Mouse (Mus musculus) frontal cortex, postnatal 10 days (tissue): ENCODE results near the gene Gm20509.
A peak's percentile ranks its signal among the peaks of the same experiment; 100 is the strongest.
"Not testable (repeated sequence)": the region's sequence is repeated elsewhere in the genome, so short reads cannot be mapped to it uniquely, and the experiment has no call there.

Experiments used
- DNase-seq, 2 experiments: peaks; one replicate each; pipeline ENCODE4 v3.0.0; 2022; ENCODE audit warnings: low spot score in 2 of 2, mixed read lengths in 1 of 2

Gm20509 gene

DNA sequence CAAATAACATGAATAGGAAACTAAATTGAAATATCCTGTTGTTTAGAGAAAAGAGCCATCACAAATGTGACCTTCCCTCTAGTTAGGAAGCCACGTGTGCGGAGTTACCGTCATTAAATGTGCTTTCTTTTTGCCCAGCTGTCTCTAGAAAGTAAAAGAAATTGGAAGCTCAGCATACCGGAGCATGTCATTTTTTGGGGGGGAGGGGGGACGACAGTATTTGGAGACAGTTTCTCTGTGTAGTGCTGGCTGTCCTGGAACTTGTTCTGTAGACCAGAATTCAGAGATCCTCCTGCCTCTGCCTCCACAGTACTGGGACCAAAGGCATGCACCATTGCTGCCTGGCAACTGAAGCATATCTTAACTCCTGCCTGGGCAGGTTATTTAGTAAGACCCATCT is 734 bp upstream of the Gm20509 start, which contains the start of gene Khdc3:
Gene Khdc3, plus strand, starts transcription at position 301 of the 400 bp plus-strand sequence.
- no peak for DNase-seq

DNA sequence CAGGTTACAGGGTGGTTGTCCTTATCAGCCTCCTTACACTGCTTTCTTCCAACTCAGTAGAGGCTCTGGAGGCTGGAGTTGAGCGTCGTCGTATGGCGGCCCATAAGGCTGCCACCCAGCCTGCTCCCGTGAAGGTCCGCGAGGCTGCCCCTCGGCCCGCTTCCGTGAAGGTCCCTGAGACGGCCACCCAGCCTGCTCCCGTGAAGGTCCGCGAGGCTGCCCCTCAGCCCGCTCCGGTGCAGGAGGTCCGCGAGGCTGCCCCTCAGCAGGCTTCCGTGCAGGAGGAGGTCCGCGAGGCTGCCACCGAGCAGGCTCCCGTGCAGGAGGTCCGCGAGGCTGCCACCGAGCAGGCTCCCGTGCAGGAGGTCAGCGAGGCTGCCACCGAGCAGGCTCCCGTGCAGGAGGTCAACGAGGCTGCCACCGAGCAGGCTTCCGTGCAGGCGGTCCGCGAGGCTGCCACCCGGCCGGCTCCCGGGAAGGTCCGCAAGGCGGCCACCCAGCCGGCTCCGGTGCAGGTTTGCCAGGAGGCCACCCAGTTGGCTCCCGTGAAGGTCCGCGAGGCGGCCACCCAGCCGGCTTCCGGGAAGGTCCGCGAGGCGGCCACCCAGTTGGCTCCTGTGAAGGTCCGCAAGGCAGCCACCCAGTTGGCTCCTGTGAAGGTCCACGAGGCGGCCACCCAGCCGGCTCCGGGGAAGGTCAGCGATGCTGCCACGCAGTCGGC is 1.0 kb downstream of the Gm20509 start:
- peak in 1 of 2 experiments; percentile 29 for DNase-seq

DNA sequence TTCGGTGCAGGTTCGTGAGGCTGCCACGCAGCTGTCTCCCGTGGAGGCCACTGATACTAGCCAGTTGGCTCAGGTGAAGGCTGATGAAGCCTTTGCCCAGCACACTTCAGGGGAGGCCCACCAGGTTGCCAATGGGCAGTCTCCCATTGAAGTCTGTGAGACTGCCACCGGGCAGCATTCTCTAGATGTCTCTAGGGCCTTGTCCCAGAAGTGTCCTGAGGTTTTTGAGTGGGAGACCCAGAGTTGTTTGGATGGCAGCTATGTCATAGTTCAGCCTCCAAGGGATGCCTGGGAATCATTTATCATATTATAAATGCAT is 1.6 kb downstream of the Gm20509 start:
- no peak for DNase-seq

DNA sequence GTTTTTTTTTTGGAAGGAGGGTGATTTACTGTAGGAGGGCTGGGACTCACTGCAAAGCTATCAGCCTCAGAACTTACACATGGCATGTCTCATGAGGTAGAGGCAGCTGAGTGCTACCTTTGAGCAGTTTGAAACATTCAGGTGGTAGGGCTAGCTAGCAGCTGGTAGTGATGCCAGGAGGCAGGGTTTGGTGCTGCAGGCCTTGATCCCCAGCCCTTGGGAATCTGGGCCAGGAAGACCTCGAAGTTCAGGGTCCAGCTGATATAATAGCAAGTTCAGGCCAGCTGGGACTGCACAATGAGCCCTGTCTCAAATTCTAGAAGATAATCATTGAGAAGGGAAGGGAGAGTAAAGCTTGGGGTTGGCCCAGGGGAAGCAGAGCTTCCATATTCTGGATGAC is 2.9 kb downstream of the Gm20509 start:
- no peak for DNase-seq

GRCm38 (mm10) chr9:73105771-73106170 is 3.5 kb downstream of the Gm20509 start:
- no peak for DNase-seq

DNA sequence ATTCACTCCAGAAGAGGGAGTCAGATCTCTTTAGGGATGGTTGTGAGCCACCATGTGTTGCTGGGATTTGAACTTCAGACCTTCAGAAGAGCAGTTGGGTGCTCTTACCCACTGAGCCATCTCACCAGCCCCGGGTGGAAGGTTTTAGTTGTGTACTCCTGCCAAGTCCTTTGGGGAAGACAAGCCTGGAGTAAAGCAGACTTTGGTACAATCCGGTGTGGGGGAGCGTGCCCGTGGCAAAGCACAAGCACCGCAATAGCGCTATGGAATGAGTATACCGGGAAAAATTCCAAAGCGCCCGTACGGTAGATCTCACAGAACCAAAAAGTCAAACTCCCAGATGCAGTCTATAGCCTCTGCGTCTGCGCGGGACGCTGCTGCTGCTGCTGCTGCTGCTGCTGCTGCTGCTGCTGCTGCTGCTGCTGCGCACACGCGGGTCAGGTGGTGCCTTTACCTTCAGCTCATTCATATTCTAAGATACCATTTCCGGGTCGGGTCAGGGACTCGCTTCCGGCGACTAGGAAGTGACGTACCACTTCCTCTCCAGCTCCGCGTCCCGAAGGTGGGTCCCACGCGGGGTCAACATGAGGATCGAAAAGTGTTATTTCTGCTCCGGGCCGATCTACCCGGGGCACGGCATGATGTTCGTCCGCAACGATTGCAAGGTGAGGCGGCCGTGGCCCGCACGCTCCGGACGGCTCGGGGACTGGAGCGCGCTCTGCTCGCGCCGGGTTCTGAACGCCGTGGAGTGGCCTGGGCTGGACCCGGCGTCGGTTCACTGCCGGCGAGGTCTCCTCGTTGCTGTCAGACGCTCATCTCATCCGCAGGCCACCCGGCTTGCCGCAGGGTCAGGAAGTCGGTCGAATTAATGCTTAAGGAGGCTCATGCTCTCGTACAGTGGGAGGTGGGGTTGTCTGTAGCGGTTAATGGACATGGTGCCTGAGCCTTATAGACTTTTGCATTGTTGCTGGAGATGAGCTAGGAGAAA is 10.9 kb downstream of the Gm20509 start, which contains the start of gene Rsl24d1:
Gene Rsl24d1, plus strand, starts transcription at position 508 of the 988 bp plus-strand sequence.
- DNase-seq, result peak; percentile 84 to 89

- DNase-seq, result not testable (repeated sequence)
Measured at GRCm38 (mm10) chr9:73116704-73117103, 14.4 kb downstream of the Gm20509 start.

- no peak for DNase-seq
Measured at GRCm38 (mm10) chr9:73118012-73118411, 15.7 kb downstream of the Gm20509 start.

- DNase-seq, result peak in 1 of 2 experiments; percentile 18
Measured at GRCm38 (mm10) chr9:73121735-73122134, 19.5 kb downstream of the Gm20509 start.

DNA sequence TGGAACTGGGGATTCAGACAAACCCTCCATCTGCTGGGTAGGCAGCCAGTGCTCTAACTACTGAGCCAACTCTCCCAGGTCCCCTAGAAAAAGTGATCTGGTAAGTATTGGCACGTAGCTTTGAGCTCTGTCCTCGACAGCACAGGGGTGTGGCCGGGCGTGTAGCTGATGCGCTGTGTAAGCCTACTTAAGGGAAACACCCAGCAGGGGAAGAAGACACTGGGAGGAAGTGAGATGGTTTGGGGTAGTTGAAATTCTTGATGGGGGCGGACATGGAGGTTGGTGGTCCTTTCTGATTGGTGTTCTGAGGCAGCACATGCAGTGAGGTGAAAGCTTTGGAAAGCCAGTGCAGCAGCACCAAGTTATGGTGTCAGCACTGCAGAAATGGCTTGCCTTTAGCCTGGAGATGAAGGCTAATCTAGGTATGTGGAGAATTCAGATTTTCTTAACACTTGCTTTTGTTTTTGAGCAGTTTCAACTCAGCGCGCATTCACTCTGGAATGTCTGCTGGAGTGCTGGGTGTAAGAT is 22.8 kb downstream of the Gm20509 start:
- no peak for DNase-seq

- no peak for DNase-seq
Measured at GRCm38 (mm10) chr9:73127457-73127856, 25.2 kb downstream of the Gm20509 start.

- DNase-seq, result no peak
Measured at GRCm38 (mm10) chr9:73129875-73130274, 27.6 kb downstream of the Gm20509 start.

DNA sequence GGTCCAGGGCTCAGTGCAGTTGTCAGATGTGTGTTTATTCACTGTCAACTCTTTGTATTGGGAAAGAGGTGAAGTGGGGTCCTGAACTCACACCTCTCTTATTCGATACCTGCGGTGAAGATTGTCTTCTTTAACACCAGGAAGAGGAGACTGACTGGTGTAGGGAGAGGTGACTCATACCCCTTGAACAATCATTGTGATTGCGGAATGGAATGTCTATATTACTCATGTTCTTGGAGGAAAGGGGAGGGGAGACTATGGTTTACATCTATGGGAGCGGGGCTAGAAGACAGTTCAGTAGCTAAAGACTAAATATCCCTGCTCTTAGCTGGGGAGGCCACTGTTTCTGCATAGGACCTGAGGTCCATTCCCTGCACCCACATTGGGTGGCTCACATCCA is 28.3 kb downstream of the Gm20509 start:
- DNase-seq, result no peak

DNA sequence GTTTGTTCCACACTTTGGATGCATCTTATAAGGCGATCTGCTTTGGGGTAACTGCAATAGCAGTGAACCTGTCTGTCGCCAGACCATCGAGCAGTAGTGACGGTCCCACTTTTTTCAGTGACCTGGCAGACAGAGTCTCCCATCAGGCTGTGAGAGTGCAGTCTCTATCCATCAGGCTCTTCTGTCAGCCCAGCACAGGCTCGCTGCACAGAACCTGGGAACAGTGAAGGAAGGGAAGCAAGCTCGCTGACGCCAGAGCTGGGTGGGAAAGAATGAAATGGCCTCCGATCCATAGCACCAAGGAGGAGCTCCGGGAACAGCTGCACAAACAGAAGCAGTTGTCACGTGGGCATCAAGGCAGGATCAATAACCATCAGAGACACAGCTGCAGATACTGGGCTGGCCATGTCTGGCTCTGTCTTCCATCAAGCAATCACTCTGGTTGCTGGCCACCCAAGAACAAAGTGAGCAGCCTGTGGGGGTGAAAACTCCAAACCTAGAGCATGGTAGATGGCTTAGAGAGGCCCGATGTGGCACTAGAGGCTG is 35.1 kb downstream of the Gm20509 start:
- no peak for DNase-seq

DNA sequence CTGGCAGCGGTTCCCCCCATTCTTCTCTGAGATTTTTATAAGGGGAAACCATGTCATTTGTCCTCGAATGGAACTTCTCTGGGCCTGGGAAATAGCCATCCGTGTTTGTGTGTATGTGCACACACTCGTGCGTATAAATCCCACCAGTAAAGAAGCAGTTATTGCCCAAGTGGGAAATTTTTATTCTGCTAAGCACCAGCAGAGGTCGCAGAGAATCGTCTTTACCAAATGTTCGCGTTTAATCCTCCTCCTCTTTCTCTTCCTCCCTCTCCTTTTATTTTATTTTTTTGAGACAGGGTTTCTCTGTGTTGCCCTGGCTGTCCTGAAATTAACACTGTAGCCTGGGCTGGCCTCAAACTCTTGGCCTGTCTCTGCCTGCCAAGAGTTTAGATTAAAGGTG is 52.1 kb downstream of the Gm20509 start:
- DNase-seq, result no peak

- DNase-seq, result no peak
Measured at GRCm38 (mm10) chr9:73157968-73158367, 55.7 kb downstream of the Gm20509 start.

DNA sequence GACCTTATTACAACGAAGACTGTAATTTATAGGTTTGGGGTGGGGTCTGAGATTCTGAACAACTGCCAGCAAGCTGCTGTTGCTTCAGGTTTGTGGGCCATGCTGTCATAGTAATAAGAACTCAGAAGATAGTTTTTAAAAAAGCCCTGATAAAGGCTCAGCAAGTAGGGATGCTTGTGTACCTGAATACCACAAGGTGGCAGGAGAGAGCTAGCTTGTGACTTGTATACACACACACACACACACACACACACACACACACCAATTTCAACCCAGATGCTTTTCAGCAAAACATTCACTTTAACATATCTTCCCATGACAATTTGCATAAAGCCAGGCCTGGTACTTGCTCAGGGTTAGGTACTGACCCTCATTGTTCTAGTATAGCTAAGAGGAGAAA is 57.0 kb downstream of the Gm20509 start:
- no peak for DNase-seq

GRCm38 (mm10) chr9:73162571-73163333 is 60.5 kb downstream of the Gm20509 start:
- DNase-seq, result peak; percentile 46 to 78

- no peak for DNase-seq
Measured at GRCm38 (mm10) chr9:73165631-73166030, 63.4 kb downstream of the Gm20509 start.
